Mouse (Mus musculus) cerebellum, adult 8-10 months (tissue): ENCODE measurements around the gene Tubb2b.
"Not testable (repeated sequence)": the region's sequence is repeated elsewhere in the genome, so short reads cannot be mapped to it uniquely, and the experiment has no call there.

Experiments used
- DNase-seq: peaks from one replicate; pipeline ENCODE4 v3.0.0; 2022

Tubb2b gene

DNA sequence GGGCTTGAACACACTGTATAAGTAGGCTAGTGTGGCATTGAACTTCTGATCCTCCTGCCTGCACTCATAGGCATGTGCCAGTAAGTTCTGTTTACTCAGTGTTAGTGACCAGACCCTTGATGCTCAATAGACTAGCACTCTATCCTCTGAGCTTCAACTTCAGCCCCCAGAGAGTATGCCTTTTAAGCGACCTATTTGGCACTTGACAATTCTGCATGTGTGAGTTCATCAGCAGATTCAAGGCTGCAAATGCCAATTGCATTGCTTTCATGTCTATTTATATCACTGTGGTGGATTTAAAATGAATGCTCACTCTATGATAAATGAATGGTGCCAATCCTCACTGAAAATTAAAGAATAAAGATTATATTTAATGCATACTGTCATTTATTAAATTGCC lies 24.9 kb downstream of the Tubb2b start:
- DNase-seq, result no peak

DNA sequence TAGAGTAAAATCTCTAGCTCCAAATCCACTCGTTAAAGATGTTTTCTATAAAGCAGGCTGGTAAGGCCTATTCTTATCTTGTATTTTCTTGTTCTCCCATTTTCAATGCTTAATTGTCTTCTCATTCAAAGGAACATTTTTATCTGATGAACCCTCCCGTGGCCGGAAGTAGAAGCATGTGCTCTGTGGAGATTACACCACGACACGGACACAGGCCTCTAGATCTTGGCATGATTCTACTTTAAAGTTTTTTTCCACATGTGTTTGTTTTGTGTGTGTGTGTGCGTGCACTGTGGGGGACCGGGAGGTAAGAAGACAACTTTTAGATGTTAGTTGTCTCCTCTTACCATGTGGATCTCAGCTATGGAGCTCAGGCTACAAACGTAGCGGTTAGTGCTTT lies 28.4 kb downstream of the Tubb2b start:
- no peak for DNase-seq

DNA sequence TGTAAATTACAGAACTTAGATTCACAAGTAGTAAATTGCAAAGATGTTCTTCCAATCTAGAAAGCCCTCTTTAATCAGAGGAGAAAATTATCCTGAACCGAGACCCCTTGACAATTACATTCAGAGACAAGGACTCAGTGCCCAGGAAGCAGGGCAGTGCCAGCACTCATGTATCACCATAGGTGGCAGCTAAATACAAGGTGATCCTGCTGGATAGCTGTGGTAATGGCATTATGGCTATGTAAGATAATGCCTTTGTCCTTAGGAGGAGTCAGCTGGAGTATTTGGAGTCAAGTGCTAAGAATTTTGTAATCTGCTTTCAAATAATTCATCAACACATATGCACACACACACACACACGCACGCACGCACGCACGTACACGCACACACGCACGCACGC lies 29.0 kb downstream of the Tubb2b start:
- DNase-seq, result no peak

DNA sequence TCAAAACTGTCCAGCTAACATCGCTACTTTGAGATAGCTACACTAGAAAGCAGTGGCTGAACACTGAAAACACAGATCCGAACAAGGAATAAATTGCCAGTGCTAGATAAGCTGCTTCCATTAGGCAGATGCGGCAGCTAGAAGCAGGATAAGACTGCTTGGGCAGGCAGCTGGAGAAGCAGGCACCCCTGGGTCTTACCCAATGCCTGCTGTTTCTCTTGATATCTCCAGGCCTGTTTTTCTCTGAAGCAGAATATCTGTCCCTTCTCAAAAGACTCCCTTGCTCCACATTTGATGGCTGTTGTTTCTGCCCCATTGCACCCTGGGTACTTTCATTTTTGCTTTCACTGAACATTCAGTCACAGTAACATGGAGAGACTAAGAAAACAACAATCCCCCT lies 29.5 kb downstream of the Tubb2b start:
- DNase-seq, result no peak

- no peak for DNase-seq
Measured at GRCm38 (mm10) chr13:34097086-34097485, 33.2 kb downstream of the Tubb2b start.

DNA sequence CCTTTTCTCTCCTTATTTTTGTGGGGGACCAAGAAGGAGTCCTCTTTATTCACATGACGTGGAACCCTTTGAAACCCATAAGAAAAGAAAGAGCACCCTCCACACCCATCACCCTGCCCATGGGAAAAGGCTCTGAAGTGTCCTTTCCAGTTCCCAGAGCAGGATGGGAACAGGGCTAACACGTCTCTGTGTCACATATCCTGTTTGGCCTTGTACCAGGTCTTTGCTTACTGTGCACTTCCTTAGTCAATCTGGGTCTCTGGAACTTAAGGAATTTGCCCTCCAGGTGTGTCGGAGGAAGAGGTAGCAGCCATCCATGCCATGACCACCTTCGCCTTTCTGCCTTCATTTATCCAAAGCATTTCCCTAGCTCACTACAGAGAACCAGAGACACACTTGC lies 33.8 kb downstream of the Tubb2b start:
- DNase-seq, result no peak

GRCm38 (mm10) chr13:34095542-34096435 lies 34.5 kb downstream of the Tubb2b start:
- no peak for DNase-seq

DNA sequence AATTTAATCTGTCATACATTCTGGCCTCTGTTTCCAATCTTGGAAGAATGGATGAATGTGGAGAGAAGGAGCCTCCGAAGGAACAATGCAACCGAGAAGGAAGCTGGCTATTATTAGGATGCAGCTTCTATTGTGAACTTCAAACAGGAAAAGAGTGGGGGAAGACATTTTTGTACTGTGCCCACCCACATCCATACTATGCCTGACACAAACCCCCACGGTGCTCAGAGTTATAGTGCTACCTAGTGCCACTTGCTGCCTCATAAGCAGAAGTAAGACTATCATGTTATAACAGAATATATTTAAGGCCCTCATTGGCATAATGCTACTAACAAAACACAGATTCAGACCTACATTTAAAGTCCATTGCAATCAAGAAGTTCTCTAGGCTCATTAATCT lies 40.9 kb downstream of the Tubb2b start:
- DNase-seq, result no peak

- no peak for DNase-seq
Measured at GRCm38 (mm10) chr13:34088871-34089288, 41.4 kb downstream of the Tubb2b start.

DNA sequence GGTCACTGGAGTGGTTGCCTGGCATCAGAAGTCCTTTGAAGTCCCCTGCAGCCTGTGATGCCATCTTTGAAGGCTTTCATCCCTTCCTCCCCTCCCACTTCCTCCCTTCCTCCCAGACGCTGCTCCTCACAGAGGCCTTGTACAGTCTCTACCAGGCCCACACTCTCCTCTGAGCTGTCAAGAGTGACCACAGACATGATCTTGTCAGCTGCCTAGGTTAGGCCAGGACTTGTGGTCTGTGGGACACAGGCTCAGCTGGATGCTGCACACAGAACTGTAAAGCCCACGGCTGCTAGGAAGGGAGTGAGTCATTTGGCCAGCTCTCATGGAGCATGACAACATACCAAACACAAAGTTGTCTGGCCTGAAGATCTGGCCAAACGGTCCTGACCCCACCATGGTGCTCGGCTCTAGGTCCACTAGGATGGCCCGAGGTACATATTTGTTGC lies 42.0 kb downstream of the Tubb2b start:
- DNase-seq, result not testable (repeated sequence)

DNA sequence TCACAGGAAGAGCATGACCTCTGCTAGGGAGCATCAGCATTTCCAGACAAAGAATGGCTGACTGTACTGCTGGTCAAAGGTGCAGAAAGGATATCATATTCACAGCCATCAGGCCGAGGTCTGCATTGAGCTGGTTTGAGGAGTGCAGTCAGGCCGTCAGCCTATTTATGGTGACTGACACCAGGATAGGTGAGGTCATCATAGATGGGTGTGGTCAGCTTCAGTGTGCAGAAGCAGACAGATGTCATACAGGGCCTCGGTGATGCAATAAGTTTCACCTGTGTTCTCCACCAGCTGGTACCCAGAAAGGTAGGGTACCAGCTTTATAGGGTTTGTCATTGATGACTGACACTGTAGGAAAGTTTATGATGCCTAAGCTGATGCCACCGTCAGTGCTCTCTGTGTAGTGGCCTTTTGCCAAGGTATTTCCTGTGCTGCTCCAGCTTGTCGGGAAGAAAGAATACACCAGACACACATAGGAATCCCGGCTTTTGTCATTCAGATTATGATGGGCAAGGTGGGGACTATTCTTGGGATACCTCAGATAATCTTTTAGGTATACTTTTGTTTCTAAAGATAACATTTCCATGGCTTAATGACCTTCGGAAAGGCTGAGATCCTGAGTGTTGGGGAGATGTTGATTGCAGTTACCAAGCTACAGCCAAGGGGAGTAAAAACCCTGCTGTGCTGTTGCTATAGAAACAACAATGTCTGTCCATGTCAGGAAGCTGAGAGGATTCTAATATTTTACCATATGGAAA lies 43.0 kb downstream of the Tubb2b start:
- no peak for DNase-seq

DNA sequence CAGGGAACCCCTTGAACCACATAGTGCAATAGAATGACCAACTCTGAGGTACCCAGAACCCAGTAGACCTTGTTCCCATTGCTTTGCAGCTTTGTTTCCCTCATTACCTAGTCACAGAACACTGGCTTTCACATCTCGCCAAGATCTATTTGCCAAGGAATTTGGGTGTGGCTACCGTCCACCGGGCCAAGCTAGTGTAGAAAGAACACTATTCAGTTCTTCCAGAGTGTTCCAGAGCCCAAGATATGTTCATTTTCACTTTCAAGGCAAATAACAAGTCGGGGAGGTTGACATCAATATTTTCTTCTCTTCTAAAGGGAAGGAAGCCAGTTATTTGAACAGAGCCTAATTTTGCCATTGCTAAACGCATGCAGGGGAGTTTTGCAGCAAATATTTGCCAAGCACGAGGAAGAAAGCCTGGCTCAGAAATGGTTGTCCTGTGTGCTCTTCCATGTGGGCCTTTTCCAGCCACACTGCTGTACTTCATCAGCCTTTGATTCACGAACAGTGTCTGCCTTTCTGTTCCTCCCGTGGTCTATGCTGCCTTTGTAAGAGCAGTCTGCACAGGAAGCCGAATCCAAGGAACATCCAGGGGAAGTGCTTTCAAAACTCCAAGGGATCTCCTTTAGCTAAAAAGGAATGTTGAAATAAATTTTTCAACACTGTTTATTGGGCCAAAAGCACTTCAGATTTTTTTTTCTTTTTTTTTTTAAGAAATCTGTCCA lies 46.1 kb downstream of the Tubb2b start:
- DNase-seq, result no peak

DNA sequence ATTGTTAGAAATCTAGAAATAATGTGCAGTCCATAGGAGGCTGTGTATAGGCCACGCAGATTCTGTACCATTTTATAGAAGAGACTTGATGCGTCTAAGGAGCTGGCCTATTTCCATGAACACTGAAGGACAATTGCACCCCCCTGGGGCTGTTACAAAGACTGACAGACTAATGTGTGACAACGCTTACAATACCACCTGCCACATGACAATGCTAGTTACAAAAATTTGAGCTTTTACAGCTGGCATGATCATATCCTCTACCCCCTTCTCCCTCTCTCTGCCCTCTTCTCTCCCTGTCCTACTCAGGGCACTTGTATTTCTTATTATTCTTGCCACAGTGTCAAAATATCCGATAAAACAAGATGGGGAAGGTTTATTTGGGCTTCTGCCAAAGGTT lies 48.3 kb downstream of the Tubb2b start:
- no peak for DNase-seq

- DNase-seq, result no peak
Measured at GRCm38 (mm10) chr13:34079801-34080200, 50.5 kb downstream of the Tubb2b start.

DNA sequence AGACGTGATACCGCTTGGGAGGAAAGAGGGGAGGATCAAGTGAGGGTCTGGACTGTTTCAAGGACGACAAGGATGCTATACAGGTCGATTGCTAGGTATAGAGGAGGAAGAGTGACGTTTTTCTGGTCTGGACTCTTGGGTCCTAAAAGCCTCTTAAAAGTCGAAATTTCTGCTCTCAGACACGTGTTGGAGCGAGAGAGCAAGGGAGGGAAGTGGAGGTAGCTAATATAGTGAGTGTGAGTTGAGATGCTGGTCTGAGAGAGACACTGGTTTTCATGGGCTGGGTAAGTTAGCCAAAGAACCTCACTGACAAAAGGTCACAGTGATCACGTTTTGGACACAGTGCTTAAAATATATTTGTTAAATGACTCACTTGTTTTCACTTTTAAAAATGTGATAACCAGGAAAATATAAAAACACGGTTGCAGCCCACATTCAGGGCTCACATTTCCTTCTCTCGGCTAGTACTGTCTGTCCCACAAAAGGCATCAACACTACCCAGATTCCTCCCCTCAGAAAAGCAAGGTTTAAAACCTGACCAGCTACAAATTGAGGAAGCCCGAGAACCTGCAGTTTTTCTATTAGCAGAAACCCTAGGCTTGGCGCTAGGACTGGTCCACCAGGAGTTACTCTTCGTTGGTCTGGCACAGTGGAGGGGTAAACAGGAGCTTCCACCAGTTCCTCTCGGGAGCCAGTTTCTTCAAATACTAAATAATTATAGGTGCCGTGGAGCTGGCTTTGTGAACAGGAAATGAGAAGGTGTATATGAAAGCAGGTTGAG lies 51.6 kb downstream of the Tubb2b start:
- no peak for DNase-seq

DNA sequence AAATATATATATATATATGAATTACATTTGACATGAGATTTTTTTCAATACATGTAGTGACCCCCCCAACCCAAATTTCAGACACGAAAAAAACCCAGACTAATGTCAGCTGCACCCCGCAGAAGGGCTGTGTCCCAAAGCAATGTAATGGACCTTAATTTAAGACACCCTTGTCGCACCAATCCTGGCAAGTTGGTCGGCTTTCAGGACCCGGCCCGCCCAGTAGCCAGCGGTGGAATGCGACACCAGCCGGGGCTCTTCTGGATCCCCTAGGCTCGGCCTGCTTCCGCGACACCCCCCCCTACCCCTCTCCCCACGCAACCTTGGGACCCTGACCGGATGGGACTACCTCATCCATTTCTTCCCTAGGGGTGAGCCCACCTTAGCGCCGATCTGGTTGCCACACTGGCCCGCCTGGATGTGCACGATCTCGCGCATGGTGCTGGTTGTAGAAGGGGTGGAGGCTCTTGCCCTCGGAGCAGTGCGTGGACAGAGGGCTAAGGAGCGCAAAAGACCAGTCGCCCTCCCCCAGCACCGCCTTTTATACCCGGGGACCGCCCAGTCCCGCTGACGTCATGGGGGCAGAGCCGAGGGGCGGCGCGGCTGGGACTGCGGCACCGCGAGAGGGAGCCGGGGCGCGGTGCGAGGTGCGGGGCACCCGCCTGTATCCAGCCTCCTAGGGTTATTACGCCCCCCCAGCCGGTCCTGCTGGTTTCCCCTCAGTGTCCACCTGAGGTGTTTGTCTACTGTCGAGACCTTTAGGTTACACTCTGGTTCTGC lies 52.6 kb downstream of the Tubb2b start, which contains the start of gene Tubb2a:
Gene Tubb2a, minus strand, starts transcription at position 516 of the 780 bp plus-strand sequence.
- peak; percentile 90 for DNase-seq
